Mouse (Mus musculus): Measurements from ENCODE around the gene Tcte1. TPM values are rescaled to one million over a fixed set of nuclear protein-coding genes. Genes with fewer than 3 reads are reported as not detected.

The Tcte1 gene
- polyA plus RNA-seq, 1 experiment from 2014 or later = 8.5 TPM

- peaks cover 27% of the 10 kb centered on the region for H3K27me3 ChIP-seq (replicated peaks; ENCODE audit: control insufficient read depth, insufficient read depth, low read length)
- H3K27ac ChIP-seq (ENCODE audit: low read depth, low read length) = no peak overlapping the region
- peaks cover 42% of the 10 kb centered on the region for H3K36me3 ChIP-seq (ENCODE audit: control insufficient read depth, insufficient read depth, low read length)
- H3K9ac ChIP-seq (ENCODE audit: low read length) = peak overlapping the region; percentile 22; the same call in 1 of the 2 replicates
- DNase-seq (ENCODE audit: low spot score) (no peak), ATAC-seq (no peak)
- no peaks in the 10 kb centered on the region for H3K9me3 ChIP-seq (replicated peaks; ENCODE audit: control insufficient read depth, low read length)
- H3K4me3 ChIP-seq (ENCODE audit: low read depth, low read length) = no peak overlapping the region
- H3K4me2 ChIP-seq (ENCODE audit: low read length) = peak overlapping the region; percentile 63; the same call in 1 of the 2 replicates
- peaks cover 31% of the 10 kb centered on the region for H3K4me1 ChIP-seq (ENCODE audit: control insufficient read depth, insufficient read depth, low read length)
- WGBS = 71% methylated on average over 16 of the region's 16 CpGs
These were observed 23.7 kb downstream of the Tcte1 start for GRCm38 (mm10) chr17:45546941-45547340.

DNA sequence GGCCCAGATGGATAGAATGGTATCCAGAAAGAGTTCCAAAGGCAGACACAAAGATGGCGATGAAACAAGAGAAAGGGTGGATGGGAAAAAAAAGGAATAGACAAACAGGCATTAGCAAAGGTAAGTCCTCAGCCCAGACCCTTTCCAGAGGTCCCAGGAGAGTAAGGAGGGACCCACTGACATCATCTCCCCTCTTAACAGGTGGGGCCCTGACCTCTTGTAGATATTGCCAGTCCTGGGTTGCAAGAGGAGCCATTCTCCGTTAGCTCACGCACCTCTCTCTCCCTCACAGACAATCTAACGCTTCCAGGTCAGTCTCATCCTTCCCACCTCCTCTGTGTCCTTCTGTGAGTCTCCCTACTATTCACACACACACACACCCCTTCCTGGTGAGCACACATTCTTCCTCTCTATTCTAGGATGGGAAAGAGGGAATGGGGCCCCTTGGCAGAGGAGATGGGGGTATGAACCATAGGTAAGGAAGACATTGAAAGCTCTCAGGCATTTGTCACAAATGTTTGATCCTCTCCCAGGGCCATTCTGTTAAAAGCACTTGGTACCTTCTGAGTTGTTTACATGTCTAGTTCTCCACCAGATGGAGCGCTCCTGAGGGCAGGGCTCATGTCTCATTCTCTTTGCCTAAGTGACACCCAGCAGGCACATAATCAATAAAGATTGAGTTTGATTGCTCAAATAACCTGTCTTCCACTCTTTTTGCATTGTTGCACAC, 24.4 kb downstream of the Tcte1 start:
- no peaks in the 10 kb centered on the region for H3K9me3 ChIP-seq (replicated peaks; ENCODE audit: control insufficient read depth, low read length)
- WGBS = 80% methylated on average over 5 of the region's 5 CpGs
- no peak overlapping the region for H3K27ac ChIP-seq (ENCODE audit: low read depth, low read length)
- no peak for DNase-seq (ENCODE audit: low spot score)
- H3K4me3 ChIP-seq (ENCODE audit: low read depth, low read length) = peak overlapping the region; percentile 88
- H3K36me3 ChIP-seq (ENCODE audit: control insufficient read depth, insufficient read depth, low read length) = peaks cover 42% of the 10 kb centered on the region
- H3K4me1 ChIP-seq (ENCODE audit: control insufficient read depth, insufficient read depth, low read length) = peaks cover 31% of the 10 kb centered on the region
- H3K27me3 ChIP-seq (replicated peaks; ENCODE audit: control insufficient read depth, insufficient read depth, low read length) = peaks cover 27% of the 10 kb centered on the region
- no peak for ATAC-seq
- H3K4me2 ChIP-seq (ENCODE audit: low read length) = peak overlapping the region; percentile 63
- no peak overlapping the region for H3K9ac ChIP-seq (ENCODE audit: low read length)

- peak; percentile 84 for DNase-seq (ENCODE audit: low spot score)
- Histone ChIP-seq H3K9me3 (replicated peaks; ENCODE audit: control insufficient read depth, low read length) (no peaks in the 10 kb centered on the region), H3K4me3 (ENCODE audit: low read depth, low read length) (peak overlapping the region; percentile 88), H3K4me1 (ENCODE audit: control insufficient read depth, insufficient read depth, low read length) (peaks cover 29% of the 10 kb centered on the region), H3K4me2 (ENCODE audit: low read length) (peak overlapping the region; percentile 63), H3K27me3 (replicated peaks; ENCODE audit: control insufficient read depth, insufficient read depth, low read length) (peaks cover 27% of the 10 kb centered on the region), H3K9ac (ENCODE audit: low read length) (peak overlapping the region; percentile 98), H3K36me3 (ENCODE audit: control insufficient read depth, insufficient read depth, low read length) (peaks cover 33% of the 10 kb centered on the region), H3K27ac (ENCODE audit: low read depth, low read length) (peak overlapping the region; percentile 95)
- WGBS = 3% methylated on average over 42 of the region's 68 CpGs
- peak; percentile 58 for ATAC-seq
These were observed 25.6 kb downstream of the Tcte1 start for GRCm38 (mm10) chr17:45548541-45549512.

DNA sequence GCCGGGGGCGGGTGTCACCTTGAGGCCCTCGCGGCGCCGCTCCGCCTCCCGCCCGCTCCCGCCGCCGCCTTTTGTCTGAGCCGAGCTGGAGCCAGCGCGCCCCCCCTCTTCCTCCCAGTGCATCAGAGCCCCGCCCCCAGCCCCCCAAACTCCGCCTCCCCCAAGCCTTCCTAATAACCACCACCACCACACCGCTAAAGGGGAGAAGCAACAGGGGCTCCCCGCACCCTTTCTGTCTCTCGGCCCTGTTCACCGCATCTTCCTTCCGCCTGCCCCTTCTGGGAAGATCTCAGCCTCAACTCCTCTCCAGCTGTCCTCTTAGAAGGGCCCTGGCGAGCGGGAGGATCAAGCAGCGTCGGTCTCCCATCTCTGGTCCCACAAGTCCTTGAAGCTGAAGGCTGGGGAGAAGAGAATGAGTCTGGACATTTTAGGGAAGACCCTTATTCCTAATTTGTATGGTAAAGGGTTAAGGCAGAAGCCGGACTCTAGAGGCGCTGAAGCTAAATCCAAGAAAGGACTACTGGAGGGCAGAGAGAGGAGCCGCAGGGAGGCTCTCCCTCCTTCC, 26.5 kb downstream of the Tcte1 start, which contains the start of gene Tmem151b:
Gene Tmem151b (minus strand): TSS at position 61 of the 565 bp plus-strand sequence.
- peak within 1 kb of the TSS; percentile 63 for H3K4me2 ChIP-seq (ENCODE audit: low read length)
- DNase-seq (ENCODE audit: low spot score) = peak; percentile 84
- H3K4me3 ChIP-seq (ENCODE audit: low read depth, low read length) = peak within 1 kb of the TSS; percentile 88
- peaks cover 20% of the 10 kb centered on the region for H3K4me1 ChIP-seq (ENCODE audit: control insufficient read depth, insufficient read depth, low read length)
- peak; percentile 71 for ATAC-seq
- peak within 1 kb of the TSS; percentile 98 for H3K9ac ChIP-seq (ENCODE audit: low read length)
- peaks cover 24% of the 10 kb centered on the region for H3K36me3 ChIP-seq (ENCODE audit: control insufficient read depth, insufficient read depth, low read length)
- H3K9me3 ChIP-seq (replicated peaks; ENCODE audit: control insufficient read depth, low read length) = no peaks in the 10 kb centered on the region
- under 1% methylated on average over 11 of the region's 29 CpGs for WGBS
- peaks cover 24% of the 10 kb centered on the region for H3K27me3 ChIP-seq (replicated peaks; ENCODE audit: control insufficient read depth, insufficient read depth, low read length)
- H3K27ac ChIP-seq (ENCODE audit: low read depth, low read length) = peak within 1 kb of the TSS; percentile 95

DNA sequence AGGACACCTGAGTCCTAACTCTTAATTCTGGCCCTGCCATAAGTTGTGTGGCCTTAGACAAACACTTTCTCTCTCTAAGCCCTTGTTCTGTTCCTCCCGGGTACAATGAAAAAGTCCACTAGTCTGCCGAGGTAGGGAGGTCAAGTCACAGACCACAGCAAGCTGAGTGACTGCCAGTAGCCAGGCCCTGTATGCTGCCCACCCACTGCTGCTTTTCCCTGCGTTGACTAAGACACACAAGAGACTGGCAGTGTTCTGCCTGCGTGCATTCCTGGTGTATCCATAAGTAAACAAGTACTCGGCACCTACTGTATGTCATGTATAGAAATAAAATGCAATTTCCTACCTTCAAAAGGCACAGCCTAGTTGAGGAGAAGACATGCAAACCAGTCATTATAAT, 27.0 kb downstream of the Tcte1 start:
- Histone ChIP-seq H3K4me2 (ENCODE audit: low read length) (peak overlapping the region; percentile 63; the same call in 1 of the 2 replicates), H3K9ac (ENCODE audit: low read length) (no peak overlapping the region), H3K27me3 (replicated peaks; ENCODE audit: control insufficient read depth, insufficient read depth, low read length) (peaks cover 19% of the 10 kb centered on the region), H3K4me1 (ENCODE audit: control insufficient read depth, insufficient read depth, low read length) (peaks cover 14% of the 10 kb centered on the region), H3K4me3 (ENCODE audit: low read depth, low read length) (peak overlapping the region; percentile 88), H3K27ac (ENCODE audit: low read depth, low read length) (no peak overlapping the region), H3K9me3 (replicated peaks; ENCODE audit: control insufficient read depth, low read length) (no peaks in the 10 kb centered on the region), H3K36me3 (ENCODE audit: control insufficient read depth, insufficient read depth, low read length) (peaks cover 19% of the 10 kb centered on the region)
- ATAC-seq = no peak
- no peak for DNase-seq (ENCODE audit: low spot score)
- 33% methylated on average over 5 of the region's 5 CpGs for WGBS

DNA sequence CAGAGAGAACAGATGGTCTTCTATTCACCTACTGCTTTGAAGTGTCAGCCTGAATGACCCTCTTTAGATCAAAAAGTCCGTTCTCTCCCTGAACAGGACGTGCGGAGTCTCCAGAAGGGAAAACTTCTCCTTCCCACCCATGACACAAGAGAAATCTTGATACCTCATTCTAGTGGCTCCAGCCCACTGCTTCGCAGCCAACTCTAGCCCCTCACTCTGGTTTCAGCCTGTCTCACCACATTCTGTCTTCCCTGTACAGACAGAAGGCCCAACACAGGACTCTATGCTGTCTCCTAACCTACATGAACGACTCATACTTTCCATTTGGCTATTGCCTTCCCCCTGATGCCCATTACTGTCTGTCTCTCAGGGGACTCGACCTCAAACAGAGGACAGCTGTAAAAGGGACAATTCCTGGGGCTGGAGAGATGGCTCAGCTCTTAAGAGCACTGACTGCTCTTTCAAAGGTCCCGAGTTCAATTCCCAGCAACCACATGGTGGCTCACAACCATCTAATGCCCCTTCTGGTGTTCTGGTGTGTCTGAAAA, 28.1 kb downstream of the Tcte1 start:
- H3K9me3 ChIP-seq (replicated peaks; ENCODE audit: control insufficient read depth, low read length) = no peaks in the 10 kb centered on the region
- ATAC-seq (no peak), DNase-seq (ENCODE audit: low spot score) (no peak)
- H3K4me2 ChIP-seq (ENCODE audit: low read length) = no peak overlapping the region
- H3K27me3 ChIP-seq (replicated peaks; ENCODE audit: control insufficient read depth, insufficient read depth, low read length) = peaks cover 9% of the 10 kb centered on the region
- no peak overlapping the region for H3K27ac ChIP-seq (ENCODE audit: low read depth, low read length)
- peaks cover 8% of the 10 kb centered on the region for H3K36me3 ChIP-seq (ENCODE audit: control insufficient read depth, insufficient read depth, low read length)
- no peak overlapping the region for H3K9ac ChIP-seq (ENCODE audit: low read length)
- peaks cover 7% of the 10 kb centered on the region; the same call in 1 of the 2 replicates for H3K4me1 ChIP-seq (ENCODE audit: control insufficient read depth, insufficient read depth, low read length)
- 49% methylated on average over 7 of the region's 7 CpGs for WGBS
- H3K4me3 ChIP-seq (ENCODE audit: low read depth, low read length) = no peak overlapping the region

- Histone ChIP-seq H3K4me2 (ENCODE audit: low read length) (no peak overlapping the region), H3K27ac (ENCODE audit: low read depth, low read length) (no peak overlapping the region), H3K4me1 (ENCODE audit: control insufficient read depth, insufficient read depth, low read length) (peaks cover 7% of the 10 kb centered on the region; the same call in 1 of the 2 replicates), H3K9ac (ENCODE audit: low read length) (no peak overlapping the region), H3K9me3 (replicated peaks; ENCODE audit: control insufficient read depth, low read length) (no peaks in the 10 kb centered on the region), H3K27me3 (replicated peaks; ENCODE audit: control insufficient read depth, insufficient read depth, low read length) (peaks cover 8% of the 10 kb centered on the region), H3K36me3 (ENCODE audit: control insufficient read depth, insufficient read depth, low read length) (peaks cover 2% of the 10 kb centered on the region; the same call in 1 of the 2 replicates), H3K4me3 (ENCODE audit: low read depth, low read length) (no peak overlapping the region)
- no peak; the same call in 1 of the 2 replicates for ATAC-seq
- WGBS = 4% methylated on average over 8 of the region's 8 CpGs
- DNase-seq (ENCODE audit: low spot score) = peak; percentile 82
These were observed 28.7 kb downstream of the Tcte1 start for GRCm38 (mm10) chr17:45551816-45552451.

GRCm38 (mm10) chr17:45553065-45553464, 29.8 kb downstream of the Tcte1 start:
- 87% methylated on average over 3 of the region's 3 CpGs for WGBS

More at GRCm38 (mm10) chr17:45553065-45553464, 29.8 kb downstream of the Tcte1 start:
- no peak for DNase-seq (ENCODE audit: low spot score)
- no peak for ATAC-seq
- Histone ChIP-seq H3K4me3 (ENCODE audit: low read depth, low read length) (no peak overlapping the region), H3K36me3 (ENCODE audit: control insufficient read depth, insufficient read depth, low read length) (no peaks in the 10 kb centered on the region), H3K27ac (ENCODE audit: low read depth, low read length) (no peak overlapping the region), H3K4me1 (ENCODE audit: control insufficient read depth, insufficient read depth, low read length) (peaks cover 4% of the 10 kb centered on the region; the same call in 1 of the 2 replicates), H3K9ac (ENCODE audit: low read length) (no peak overlapping the region), H3K4me2 (ENCODE audit: low read length) (no peak overlapping the region), H3K27me3 (replicated peaks; ENCODE audit: control insufficient read depth, insufficient read depth, low read length) (peaks cover 7% of the 10 kb centered on the region; the same call in 1 of the 2 replicates), H3K9me3 (replicated peaks; ENCODE audit: control insufficient read depth, low read length) (no peaks in the 10 kb centered on the region)

Data from forebrain, embryonic 14.5 days (tissue).